Mouse (Mus musculus) gastrocnemius, adult 18-20 months (tissue): Measurements from ENCODE around the gene Atp8a1. TPM values are rescaled to one million over a fixed set of nuclear protein-coding genes. Genes with fewer than 3 reads are reported as not detected.
A peak's percentile ranks its signal among the peaks of the same experiment; 100 is the strongest.

Experiments
- DNase-seq: peaks from one replicate; pipeline ENCODE4 v3.0.0; 2021; ENCODE audit warnings: low spot score
- total RNA-seq, 2 experiments: library from RNA; stranded (reverse); gene quantifications; 2 replicates each; pipeline ENCODE4 v1.2.3; 2021

Gene Atp8a1
- total RNA-seq, 2 experiments from 2014 or later, result 60.4 to 75.3 TPM

- no peak for DNase-seq
These were observed 213.4 kb downstream of the Atp8a1 start for GRCm38 (mm10) chr5:67633831-67634268.

- no peak for DNase-seq
These were observed 214.0 kb downstream of the Atp8a1 start for GRCm38 (mm10) chr5:67633138-67633782.

- no peak for DNase-seq
These were observed 216.0 kb downstream of the Atp8a1 start for GRCm38 (mm10) chr5:67631261-67631660.

- no peak for DNase-seq
These were observed 217.4 kb downstream of the Atp8a1 start for GRCm38 (mm10) chr5:67629861-67630260.

- no peak for DNase-seq
These were observed 217.8 kb downstream of the Atp8a1 start for GRCm38 (mm10) chr5:67629440-67629839.

GRCm38 (mm10) chr5:67628180-67628940, 218.9 kb downstream of the Atp8a1 start:
- no peak for DNase-seq

GRCm38 (mm10) chr5:67621230-67621629, 226.0 kb downstream of the Atp8a1 start:
- no peak for DNase-seq

GRCm38 (mm10) chr5:67609520-67609837, 237.8 kb downstream of the Atp8a1 start:
- no peak for DNase-seq

GRCm38 (mm10) chr5:67608674-67609519, 238.3 kb downstream of the Atp8a1 start:
- DNase-seq, result no peak

- peak; percentile 37 for DNase-seq
These were observed 239.2 kb downstream of the Atp8a1 start, which contains the start of gene Shisa3 for GRCm38 (mm10) chr5:67607804-67608673. Gene Shisa3 (plus strand): TSS chr5:67607882.

- DNase-seq, result peak; percentile 15
These were observed 240.1 kb downstream of the Atp8a1 start for GRCm38 (mm10) chr5:67606916-67607803.

- no peak for DNase-seq
These were observed 241.3 kb downstream of the Atp8a1 start for GRCm38 (mm10) chr5:67605951-67606350.

- DNase-seq, result no peak
These were observed 247.3 kb downstream of the Atp8a1 start for GRCm38 (mm10) chr5:67599935-67600334.

GRCm38 (mm10) chr5:67595629-67596028, 251.6 kb downstream of the Atp8a1 start:
- no peak for DNase-seq

- no peak for DNase-seq
These were observed 252.2 kb downstream of the Atp8a1 start for GRCm38 (mm10) chr5:67595070-67595469.

GRCm38 (mm10) chr5:67579725-67580633, 267.3 kb downstream of the Atp8a1 start:
- peak; percentile 13 for DNase-seq

GRCm38 (mm10) chr5:67575705-67576104, 271.5 kb downstream of the Atp8a1 start:
- no peak for DNase-seq

- DNase-seq, result no peak
These were observed 273.2 kb downstream of the Atp8a1 start for GRCm38 (mm10) chr5:67574039-67574438.
